Mouse (Mus musculus) C2C12 (cell line): Measurements from ENCODE around the gene Dbt.

Experiments
- MYOG ChIP-seq: IDR thresholded peaks from one replicate; pipeline ENCODE4 v1.6.1; 2011; ENCODE audit not compliant: control insufficient read depth, insufficient read length; ENCODE audit errors: extremely low read depth
- USF1 ChIP-seq: IDR thresholded peaks from one replicate; pipeline ENCODE4 v1.6.1; 2011; ENCODE audit warnings: low read depth, mild to moderate bottlenecking, control low read depth, moderate library complexity

- TF ChIP-seq MYOG (no peak), USF1 (no peak)
Measured at GRCm38 (mm10) chr3:116530826-116531225, 18.0 kb downstream of the Dbt start.
